Mouse (Mus musculus) bone marrow, adult 2 months (tissue): ENCODE data around the gene Ptprg.

Experiments used
- CTCF ChIP-seq: fragments of 200-500 bp; IDR thresholded peaks from 2 replicates; pipeline ENCODE4 v1.5.1; 2011; ENCODE audit warnings: low read length, control low read depth; ENCODE audit not compliant: control insufficient read depth, insufficient read depth
- POLR2A ChIP-seq: fragments of 200-500 bp; IDR thresholded peaks from 2 replicates; pipeline ENCODE4 v1.6.1; 2011; ENCODE audit warnings: low read depth, mild to moderate bottlenecking, control low read depth, low read length, borderline replicate concordance; ENCODE audit not compliant: control insufficient read depth

GRCm38 (mm10) chr14:11772736-11773135 is 219.4 kb downstream of the Ptprg start:
- no peak for TF ChIP-seq CTCF
- no peak for TF ChIP-seq POLR2A
